Mouse (Mus musculus): ENCODE measurements around the gene Pcgf5.
A peak's percentile ranks its signal among the peaks of the same experiment; 100 is the strongest.
"Not testable (repeated sequence)": the region's sequence is repeated elsewhere in the genome, so short reads cannot be mapped to it uniquely, and the experiment has no call there.

Gene Pcgf5

GRCm38 (mm10) chr19:36384426-36384825 is 36.3 kb downstream of the Pcgf5 start:
- DNase-seq (ENCODE audit: low spot score in 2 of 2) = no peak

- no peak for DNase-seq (ENCODE audit: low spot score in 2 of 2)
Observed at GRCm38 (mm10) chr19:36388502-36388901, 40.4 kb downstream of the Pcgf5 start.

GRCm38 (mm10) chr19:36390714-36391113 is 42.6 kb downstream of the Pcgf5 start:
- DNase-seq (ENCODE audit: low spot score in 2 of 2) = no peak

GRCm38 (mm10) chr19:36398500-36398899 is 50.4 kb downstream of the Pcgf5 start:
- no peak for DNase-seq (ENCODE audit: low spot score in 2 of 2)

GRCm38 (mm10) chr19:36408352-36409100 is 60.4 kb downstream of the Pcgf5 start:
- no peak for DNase-seq (ENCODE audit: low spot score in 2 of 2)

- peak; percentile 78 to 84 for DNase-seq (ENCODE audit: low spot score in 2 of 2)
Observed at GRCm38 (mm10) chr19:36409280-36409860, 61.3 kb downstream of the Pcgf5 start.

- DNase-seq (ENCODE audit: low spot score in 2 of 2) = peak; percentile 8 to 11
Observed at GRCm38 (mm10) chr19:36409861-36410392, 61.8 kb downstream of the Pcgf5 start.

- no peak for DNase-seq (ENCODE audit: low spot score in 2 of 2)
Observed at GRCm38 (mm10) chr19:36419885-36420284, 71.8 kb downstream of the Pcgf5 start.

GRCm38 (mm10) chr19:36427195-36427876 is 79.2 kb downstream of the Pcgf5 start:
- DNase-seq (ENCODE audit: low spot score in 2 of 2) = no peak

GRCm38 (mm10) chr19:36428116-36428515 is 80.0 kb downstream of the Pcgf5 start:
- peak in 1 of 2 experiments; percentile 7 for DNase-seq (ENCODE audit: low spot score in 2 of 2)

- DNase-seq (ENCODE audit: low spot score in 2 of 2) = no peak
Observed at GRCm38 (mm10) chr19:36429354-36429753, 81.2 kb downstream of the Pcgf5 start.

- no peak for DNase-seq (ENCODE audit: low spot score in 2 of 2)
Observed at GRCm38 (mm10) chr19:36433161-36433560, 85.1 kb downstream of the Pcgf5 start.

- DNase-seq (ENCODE audit: low spot score in 2 of 2) = peak; percentile 29 to 73
Observed at GRCm38 (mm10) chr19:36439894-36440714, 92.0 kb downstream of the Pcgf5 start.

- DNase-seq (ENCODE audit: low spot score in 2 of 2) = no peak
Observed at GRCm38 (mm10) chr19:36450997-36451608, 103.0 kb downstream of the Pcgf5 start.

- DNase-seq (ENCODE audit: low spot score in 2 of 2) = no peak
Observed at GRCm38 (mm10) chr19:36451731-36452130, 103.6 kb downstream of the Pcgf5 start.

GRCm38 (mm10) chr19:36452210-36452609 is 104.1 kb downstream of the Pcgf5 start:
- not testable (repeated sequence) for DNase-seq (ENCODE audit: low spot score in 2 of 2)

- DNase-seq (ENCODE audit: low spot score in 2 of 2) = no peak
Observed at GRCm38 (mm10) chr19:36453451-36453850, 105.3 kb downstream of the Pcgf5 start.

- peak; percentile 80 to 82 for DNase-seq (ENCODE audit: low spot score in 2 of 2)
Observed at GRCm38 (mm10) chr19:36470106-36470505, 122.0 kb downstream of the Pcgf5 start.

GRCm38 (mm10) chr19:36471325-36471724 is 123.2 kb downstream of the Pcgf5 start:
- DNase-seq (ENCODE audit: low spot score in 2 of 2) = peak; percentile 25 to 37

- DNase-seq (ENCODE audit: low spot score in 2 of 2) = no peak
Observed at GRCm38 (mm10) chr19:36476596-36476995, 128.5 kb downstream of the Pcgf5 start.

- peak; percentile 73 to 78 for DNase-seq (ENCODE audit: low spot score in 2 of 2)
Observed at GRCm38 (mm10) chr19:36477151-36477550, 129.0 kb downstream of the Pcgf5 start.
